Mouse (Mus musculus) hindlimb bud, embryonic 11.5 days (tissue): ENCODE results near the gene Resp18.

Experiments
- DNase-seq: peaks from one replicate; pipeline ENCODE4 v3.0.0-alpha.2; 2012; ENCODE audit warnings: low read depth, low spot score; ENCODE audit errors: extremely low spot score

The Resp18 gene

GRCm38 (mm10) chr1:75277195-75278188 lies 723 bp downstream of the Resp18 start:
- peak; percentile 44 for DNase-seq

- no peak for DNase-seq
Observed at GRCm38 (mm10) chr1:75264091-75264880, 13.9 kb downstream of the Resp18 start, which contains the start of gene Ptprn. Ptprn (minus strand) TSS chr1:75264502.

- DNase-seq = no peak
Observed at GRCm38 (mm10) chr1:75262969-75263951, 15.0 kb downstream of the Resp18 start.

GRCm38 (mm10) chr1:75261278-75261677 lies 16.9 kb downstream of the Resp18 start:
- DNase-seq = no peak

- no peak for DNase-seq
Observed at GRCm38 (mm10) chr1:75255516-75256046, 22.6 kb downstream of the Resp18 start.

- no peak for DNase-seq
Observed at GRCm38 (mm10) chr1:75254625-75255013, 23.6 kb downstream of the Resp18 start.

GRCm38 (mm10) chr1:75253849-75254624 lies 24.2 kb downstream of the Resp18 start:
- DNase-seq = no peak

- DNase-seq = no peak
Observed at GRCm38 (mm10) chr1:75253029-75253428, 25.2 kb downstream of the Resp18 start.

- no peak for DNase-seq
Observed at GRCm38 (mm10) chr1:75252308-75252707, 25.9 kb downstream of the Resp18 start.

- no peak for DNase-seq
Observed at GRCm38 (mm10) chr1:75251112-75251970, 26.9 kb downstream of the Resp18 start.

- DNase-seq = no peak
Observed at GRCm38 (mm10) chr1:75250498-75250897, 27.7 kb downstream of the Resp18 start.

- no peak for DNase-seq
Observed at GRCm38 (mm10) chr1:75248041-75248772, 30.0 kb downstream of the Resp18 start.

- DNase-seq = no peak
Observed at GRCm38 (mm10) chr1:75247071-75247930, 30.9 kb downstream of the Resp18 start.

- no peak for DNase-seq
Observed at GRCm38 (mm10) chr1:75244836-75245235, 33.4 kb downstream of the Resp18 start.

- no peak for DNase-seq
Observed at GRCm38 (mm10) chr1:75244175-75244826, 33.9 kb downstream of the Resp18 start.

GRCm38 (mm10) chr1:75243411-75243810 lies 34.8 kb downstream of the Resp18 start:
- no peak for DNase-seq
